Mouse (Mus musculus) hindbrain, embryonic 11.5 days (tissue): ENCODE data around the gene Susd4. TPM values are rescaled to one million over a fixed set of nuclear protein-coding genes. Genes with fewer than 3 reads are reported as not detected.

Experiments used
- ATAC-seq: fragments of 200-750 bp; cut with Nextera tagmentation; 2 replicates; pipeline ENCODE4 v1.8.0; 2017; ENCODE audit warnings: mild to moderate bottlenecking, moderate TSS enrichment, moderate library complexity; ENCODE audit not compliant: low FRiP score
- DNase-seq: peaks from one replicate; pipeline ENCODE4 v3.0.0-alpha.2; 2015; ENCODE audit warnings: low spot score
- H3K27ac ChIP-seq: fragments of 300-500 bp; sonication (generic); 2 replicates; pipeline ENCODE4 v1.5.1; 2014; ENCODE audit warnings: mild to moderate bottlenecking, low read depth, low read length
- H3K27me3 ChIP-seq: fragments of 300-500 bp; sonication (generic); 2 replicates; pipeline ENCODE4 v1.6.1; 2014; ENCODE audit warnings: mild to moderate bottlenecking, low read length, moderate library complexity, mixed read lengths; ENCODE audit not compliant: control insufficient read depth, insufficient read depth
- H3K36me3 ChIP-seq: fragments of 300-500 bp; sonication (generic); 2 replicates; pipeline ENCODE4 v1.6.1; 2014; ENCODE audit warnings: mild to moderate bottlenecking, low read length, moderate library complexity, mixed read lengths; ENCODE audit not compliant: control insufficient read depth, insufficient read depth
- H3K4me1 ChIP-seq: fragments of 300-500 bp; sonication (generic); replicated peaks from 2 replicates; pipeline ENCODE4 v1.6.1; 2014; ENCODE audit warnings: low read length, mixed read lengths; ENCODE audit not compliant: control insufficient read depth, insufficient read depth
- H3K4me2 ChIP-seq: fragments of 300-500 bp; sonication (generic); replicated peaks from 2 replicates; pipeline ENCODE4 v1.6.1; 2014; ENCODE audit warnings: mild to moderate bottlenecking, low read depth, low read length
- H3K4me3 ChIP-seq: fragments of 300-500 bp; sonication (generic); 2 replicates; pipeline ENCODE4 v1.5.1; 2014; ENCODE audit warnings: low read depth, low read length
- H3K9ac ChIP-seq: fragments of 300-500 bp; sonication (generic); 2 replicates; pipeline ENCODE4 v1.6.1; 2014; ENCODE audit warnings: low read depth, low read length
- H3K9me3 ChIP-seq: fragments of 300-500 bp; sonication (generic); 2 replicates; pipeline ENCODE4 v1.6.1; 2016; ENCODE audit warnings: low read length; ENCODE audit not compliant: control insufficient read depth
- WGBS: fragments of 180-500 bp; shearing (Covaris S2); extraction: QIAGEN DNeasy Blood & Tissue Kit; methylation state at CpG from one replicate; pipeline ENCODE4 v1.1.7; 2014; 5-methylcytosine and 5-hydroxymethylcytosine counted together
- polyA plus RNA-seq: library from polyadenylated mRNA; unstranded; fragments of >200 nt; fragmentation: Nextera tagmentation; extraction: Ambion mirVana; gene quantifications from 2 replicates; pipeline ENCODE4 v1.2.1, GENCODE M21; 2014

Susd4 gene
- polyA plus RNA-seq, 1 experiment from 2014 or later = 27.2 TPM

- no peak overlapping the region for H3K27ac ChIP-seq
- H3K9me3 ChIP-seq = no peaks in the 10 kb centered on the region
- H3K36me3 ChIP-seq = no peaks in the 10 kb centered on the region
- no peaks in the 10 kb centered on the region for H3K4me1 ChIP-seq
- no peak overlapping the region for H3K9ac ChIP-seq
- 68% methylated on average over 14 of the region's 14 CpGs for WGBS
- H3K27me3 ChIP-seq = no peaks in the 10 kb centered on the region
- H3K4me3 ChIP-seq = no peak overlapping the region
- H3K4me2 ChIP-seq = no peak overlapping the region
- peak; percentile 43; the same call in 1 of the 2 replicates for ATAC-seq
- DNase-seq = peak; percentile 11
These were observed 33.4 kb downstream of the Susd4 start for GRCm38 (mm10) chr1:182797048-182797447.

- 77% methylated on average over 2 of the region's 2 CpGs for whole genome bisulfite sequencing
- Histone ChIP-seq H3K9ac (no peak overlapping the region), H3K9me3 (no peaks in the 10 kb centered on the region), H3K27ac (no peak overlapping the region), H3K4me3 (no peak overlapping the region), H3K4me2 (no peak overlapping the region), H3K27me3 (no peaks in the 10 kb centered on the region), H3K36me3 (no peaks in the 10 kb centered on the region), H3K4me1 (no peaks in the 10 kb centered on the region; the same call in 1 of the 2 replicates)
- DNase-seq = no peak
- no peak for ATAC-seq
These were observed 37.9 kb downstream of the Susd4 start for GRCm38 (mm10) chr1:182801590-182801989.

- 65% methylated on average over 15 of the region's 15 CpGs for WGBS
- no peak for ATAC-seq
These were observed 39.2 kb downstream of the Susd4 start for GRCm38 (mm10) chr1:182802891-182803290.

GRCm38 (mm10) chr1:182813991-182814390, 50.3 kb downstream of the Susd4 start:
- WGBS = 80% methylated on average over 7 of the region's 7 CpGs
- Histone ChIP-seq H3K36me3 (no peaks in the 10 kb centered on the region), H3K4me1 (no peaks in the 10 kb centered on the region), H3K27me3 (no peaks in the 10 kb centered on the region), H3K27ac (no peak overlapping the region), H3K9ac (no peak overlapping the region), H3K9me3 (no peaks in the 10 kb centered on the region), H3K4me3 (no peak overlapping the region), H3K4me2 (no peak overlapping the region)
- ATAC-seq (no peak), DNase-seq (no peak)

More at GRCm38 (mm10) chr1:182802891-182803290, 39.2 kb downstream of the Susd4 start:
- Histone ChIP-seq H3K4me2 (no peak overlapping the region), H3K4me1 (no peaks in the 10 kb centered on the region; the same call in 1 of the 2 replicates), H3K9ac (no peak overlapping the region), H3K9me3 (no peaks in the 10 kb centered on the region), H3K27me3 (no peaks in the 10 kb centered on the region), H3K27ac (no peak overlapping the region), H3K4me3 (no peak overlapping the region), H3K36me3 (no peaks in the 10 kb centered on the region)
- no peak for DNase-seq

GRCm38 (mm10) chr1:182814566-182814965, 50.9 kb downstream of the Susd4 start:
- no peaks in the 10 kb centered on the region for H3K36me3 ChIP-seq
- H3K27me3 ChIP-seq = no peaks in the 10 kb centered on the region
- no peak overlapping the region for H3K4me2 ChIP-seq
- no peaks in the 10 kb centered on the region for H3K9me3 ChIP-seq
- DNase-seq = no peak
- 83% methylated on average over 6 of the region's 6 CpGs for WGBS
- ATAC-seq = no peak
- no peak overlapping the region for H3K27ac ChIP-seq
- no peaks in the 10 kb centered on the region for H3K4me1 ChIP-seq
- H3K4me3 ChIP-seq = no peak overlapping the region
- no peak overlapping the region for H3K9ac ChIP-seq

- ATAC-seq = no peak
- no peaks in the 10 kb centered on the region for H3K4me1 ChIP-seq
- H3K9me3 ChIP-seq = no peaks in the 10 kb centered on the region
- no peak overlapping the region for H3K4me3 ChIP-seq
- H3K27me3 ChIP-seq = no peaks in the 10 kb centered on the region
- no peaks in the 10 kb centered on the region for H3K36me3 ChIP-seq
- WGBS = 49% methylated on average over 5 of the region's 5 CpGs
- DNase-seq = no peak
- no peak overlapping the region for H3K27ac ChIP-seq
- no peak overlapping the region for H3K4me2 ChIP-seq
- no peak overlapping the region for H3K9ac ChIP-seq
These were observed 53.4 kb downstream of the Susd4 start for GRCm38 (mm10) chr1:182817106-182817505.

- H3K9ac ChIP-seq = no peak overlapping the region
- DNase-seq = no peak
These were observed 54.0 kb downstream of the Susd4 start for GRCm38 (mm10) chr1:182817624-182818023.

GRCm38 (mm10) chr1:182818931-182819330, 55.3 kb downstream of the Susd4 start:
- no peak overlapping the region for H3K27ac ChIP-seq
- no peaks in the 10 kb centered on the region for H3K36me3 ChIP-seq
- H3K4me1 ChIP-seq = no peaks in the 10 kb centered on the region
- DNase-seq (no peak), ATAC-seq (peak; percentile 33)
- WGBS = 41% methylated on average over 10 of the region's 10 CpGs
- no peaks in the 10 kb centered on the region for H3K27me3 ChIP-seq
- H3K9me3 ChIP-seq = no peaks in the 10 kb centered on the region
- 0 out of 2 replicates have a peak overlapping the region, but pooled peaks have one; percentile 2 for H3K9ac ChIP-seq
- H3K4me2 ChIP-seq = no peak overlapping the region
- H3K4me3 ChIP-seq = no peak overlapping the region

More at GRCm38 (mm10) chr1:182817624-182818023, 54.0 kb downstream of the Susd4 start:
- WGBS = 39% methylated on average over 6 of the region's 6 CpGs
- no peaks in the 10 kb centered on the region for H3K27me3 ChIP-seq
- peak overlapping the region; percentile 40; the same call in 1 of the 2 replicates for H3K27ac ChIP-seq
- H3K36me3 ChIP-seq = no peaks in the 10 kb centered on the region
- no peaks in the 10 kb centered on the region for H3K9me3 ChIP-seq
- no peak for ATAC-seq
- no peak overlapping the region for H3K4me3 ChIP-seq
- no peak overlapping the region for H3K4me2 ChIP-seq
- no peaks in the 10 kb centered on the region for H3K4me1 ChIP-seq

- ATAC-seq = no peak
- Histone ChIP-seq H3K4me3 (no peak overlapping the region), H3K36me3 (no peaks in the 10 kb centered on the region), H3K9me3 (no peaks in the 10 kb centered on the region), H3K4me1 (no peaks in the 10 kb centered on the region), H3K4me2 (no peak overlapping the region), H3K27ac (no peak overlapping the region), H3K9ac (no peak overlapping the region), H3K27me3 (no peaks in the 10 kb centered on the region)
- DNase-seq = no peak
- WGBS = 89% methylated on average over 10 of the region's 10 CpGs
These were observed 59.1 kb downstream of the Susd4 start for GRCm38 (mm10) chr1:182822729-182823128.
